Mouse (Mus musculus) intestine, embryonic 16.5 days (tissue): ENCODE measurements at regions not wholly inside any gene's neighbourhood (a gene's known extent, or its start where the extent isn't known, plus 50 kb on each side); places are given as distances from the start of the nearest gene placed in this dataset.

Experiments used
- ATAC-seq: fragments of 200-750 bp; cut with Nextera tagmentation; 2 replicates; pipeline ENCODE4 v1.8.0; 2017; ENCODE audit warnings: moderate TSS enrichment, moderate library complexity
- H3K27ac ChIP-seq: fragments of 300-500 bp; sonication (generic); 2 replicates; pipeline ENCODE4 v1.5.1; 2014; ENCODE audit warnings: mild to moderate bottlenecking, low read length
- H3K27me3 ChIP-seq: fragments of 300-500 bp; sonication (generic); replicated peaks from 2 replicates; pipeline ENCODE4 v1.6.1; 2014; ENCODE audit warnings: low read length, control low read depth, mixed read lengths; ENCODE audit not compliant: control insufficient read depth, insufficient read depth
- H3K36me3 ChIP-seq: fragments of 300-500 bp; sonication (generic); 2 replicates; pipeline ENCODE4 v1.6.1; 2014; ENCODE audit warnings: low read length, control low read depth; ENCODE audit not compliant: control insufficient read depth, insufficient read depth
- H3K4me1 ChIP-seq: fragments of 300-500 bp; sonication (generic); 2 replicates; pipeline ENCODE4 v1.6.1; 2014; ENCODE audit warnings: low read length, control low read depth, mixed read lengths; ENCODE audit not compliant: control insufficient read depth, insufficient read depth
- H3K4me2 ChIP-seq: fragments of 300-500 bp; sonication (generic); 2 replicates; pipeline ENCODE4 v1.6.1; 2014; ENCODE audit warnings: low read depth, low read length, control low read depth
- H3K4me3 ChIP-seq: fragments of 300-500 bp; sonication (generic); 2 replicates; pipeline ENCODE4 v1.5.1; 2014; ENCODE audit warnings: mild to moderate bottlenecking, low read length
- H3K9ac ChIP-seq: fragments of 300-500 bp; sonication (generic); 2 replicates; pipeline ENCODE4 v1.6.1; 2014; ENCODE audit warnings: low read depth, low read length
- H3K9me3 ChIP-seq: fragments of 300-500 bp; sonication (generic); 2 replicates; pipeline ENCODE4 v1.6.1; 2016; ENCODE audit warnings: low read length, control low read depth; ENCODE audit not compliant: control insufficient read depth
- WGBS: fragments of 180-500 bp; shearing (Covaris S2); extraction: QIAGEN DNeasy Blood & Tissue Kit; methylation state at CpG from one replicate; pipeline ENCODE4 v1.1.7; 2014; 5-methylcytosine and 5-hydroxymethylcytosine counted together

DNA sequence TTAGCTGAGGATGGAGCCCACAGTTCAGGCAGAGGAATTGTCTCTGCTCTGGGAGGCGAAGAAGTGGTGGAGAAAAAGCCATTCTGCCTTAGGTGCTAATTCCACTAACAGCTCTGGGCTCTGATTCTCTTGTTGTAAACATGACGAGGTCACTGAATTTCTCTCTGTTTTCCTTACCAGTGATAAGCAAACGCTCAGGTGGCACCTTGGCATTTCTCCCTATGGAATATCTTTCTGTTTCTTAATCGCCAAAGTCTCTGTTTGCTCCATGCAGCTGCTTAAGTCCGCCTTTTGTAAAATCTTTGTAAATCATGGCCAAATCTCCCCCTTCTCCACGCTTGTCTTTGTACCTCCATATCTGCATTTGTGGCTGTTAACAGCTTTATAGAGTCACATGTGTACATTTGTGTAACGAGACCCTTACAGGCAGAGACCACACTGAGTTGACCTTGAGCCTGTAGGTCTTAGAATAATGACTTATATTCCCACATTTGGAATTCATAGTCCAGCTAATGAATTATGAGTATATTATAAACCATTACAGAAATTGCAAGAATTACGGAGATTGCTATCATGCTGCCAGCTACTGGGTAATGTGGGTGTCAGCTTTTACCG, 225.8 kb downstream of the Usp25 start:
- ATAC-seq, result no peak
- H3K27me3 ChIP-seq, result no peaks in the 10 kb centered on the region
- 61% methylated on average over 9 of the region's 9 CpGs for WGBS
- H3K36me3 ChIP-seq, result no peaks in the 10 kb centered on the region
- no peak overlapping the region for H3K27ac ChIP-seq
- H3K9ac ChIP-seq, result no peak overlapping the region
- H3K4me3 ChIP-seq, result no peak overlapping the region
- peaks cover 3% of the 10 kb centered on the region; the same call in 1 of the 2 replicates for H3K4me1 ChIP-seq
- no peak overlapping the region for H3K4me2 ChIP-seq
- H3K9me3 ChIP-seq, result no peaks in the 10 kb centered on the region

DNA sequence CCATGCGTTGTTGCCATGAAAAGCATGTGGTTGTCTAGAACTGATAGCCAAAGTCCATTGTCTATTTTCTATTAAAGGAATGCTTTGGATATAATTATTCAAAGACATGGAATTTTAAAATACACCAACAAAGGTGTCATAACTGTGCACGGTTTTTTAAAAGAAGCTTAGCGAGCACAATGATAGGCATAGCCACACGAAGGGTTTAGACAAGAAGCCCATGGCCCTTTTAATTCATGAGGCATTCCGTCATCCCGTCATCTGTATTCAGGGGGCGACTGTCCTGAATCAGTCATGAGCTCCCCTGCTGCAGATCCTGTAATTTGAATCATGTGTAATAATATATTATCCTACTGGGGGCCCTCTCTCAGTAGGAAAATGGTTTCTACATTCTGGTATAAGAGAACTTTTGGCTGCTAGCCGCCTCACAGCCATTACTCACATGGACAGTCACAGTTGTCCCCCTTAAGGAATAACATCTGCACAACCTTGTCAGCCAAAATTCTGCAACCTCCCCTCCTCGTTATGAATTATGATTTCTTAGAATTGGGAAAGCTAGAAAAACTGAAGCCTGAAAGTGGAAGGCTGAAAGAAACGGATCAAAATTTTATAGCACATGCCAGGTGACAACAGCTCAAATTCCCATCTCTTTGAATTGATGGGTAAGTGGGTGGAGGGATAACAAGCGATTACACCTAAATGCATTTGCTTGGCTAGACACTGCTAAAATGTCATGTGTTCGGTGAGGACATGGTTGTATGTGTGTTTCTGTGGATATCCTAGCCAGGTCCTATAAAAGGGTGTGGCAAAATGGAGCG, 225.1 kb downstream of the Usp25 start:
- H3K27ac ChIP-seq, result no peak overlapping the region
- no peaks in the 10 kb centered on the region for H3K9me3 ChIP-seq
- H3K27me3 ChIP-seq, result no peaks in the 10 kb centered on the region
- no peak overlapping the region for H3K4me3 ChIP-seq
- WGBS, result 73% methylated on average over 13 of the region's 13 CpGs
- H3K4me1 ChIP-seq, result peaks cover 3% of the 10 kb centered on the region; the same call in 1 of the 2 replicates
- no peak for ATAC-seq
- H3K36me3 ChIP-seq, result no peaks in the 10 kb centered on the region
- no peak overlapping the region for H3K9ac ChIP-seq
- H3K4me2 ChIP-seq, result no peak overlapping the region

DNA sequence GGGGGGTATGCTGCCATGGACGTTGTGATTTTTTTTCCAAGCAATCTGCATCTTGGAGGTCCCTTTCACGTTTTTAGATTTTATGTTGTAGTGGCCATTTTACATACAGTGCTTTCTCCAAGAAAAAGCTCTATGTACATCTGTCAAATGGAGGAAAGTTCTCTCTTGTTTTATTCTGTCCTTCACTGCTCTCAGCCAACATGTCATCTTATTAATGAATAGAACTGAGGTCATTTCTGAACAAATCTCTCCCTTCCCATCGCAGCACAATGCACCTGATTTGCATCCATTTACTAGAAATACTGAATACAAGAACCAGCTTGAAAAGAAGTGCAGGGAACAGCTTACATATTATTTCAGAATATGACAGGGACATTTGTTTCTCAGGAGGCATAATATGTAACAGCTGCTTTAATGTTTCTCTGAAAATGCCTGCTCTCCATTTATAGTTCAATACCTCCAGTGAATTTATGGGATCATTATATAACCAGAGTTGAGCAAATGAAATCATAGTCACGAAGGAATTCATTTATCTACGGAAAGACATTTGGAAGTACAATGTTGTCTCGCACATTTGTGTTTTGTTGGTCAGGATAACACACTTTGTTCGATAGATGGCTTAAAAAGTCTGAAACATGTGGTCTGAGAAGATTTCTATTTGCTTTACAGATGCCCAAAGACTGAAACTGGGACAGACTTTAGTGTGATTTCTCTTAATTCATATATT, 224.3 kb downstream of the Usp25 start:
- ATAC-seq, result no peak
- WGBS, result 69% methylated on average over 7 of the region's 7 CpGs
- H3K27ac ChIP-seq, result no peak overlapping the region

DNA sequence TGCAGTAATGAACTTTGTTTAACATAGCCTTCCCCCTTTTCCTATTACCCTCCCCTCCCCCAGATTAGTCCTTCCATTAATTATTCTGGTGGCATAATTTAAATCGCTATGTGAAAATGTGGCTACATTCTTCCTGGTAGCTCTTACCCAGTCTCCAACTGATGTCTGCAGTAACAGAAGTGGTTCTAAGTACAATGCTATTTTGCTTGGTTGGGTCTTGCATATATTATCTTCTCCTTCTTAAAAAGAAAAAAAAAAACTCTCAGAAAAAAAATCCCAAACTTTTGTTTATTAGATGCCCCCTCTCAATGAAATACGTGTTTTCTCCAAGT, 223.7 kb downstream of the Usp25 start:
- no peak for ATAC-seq
- Histone ChIP-seq H3K4me3 (peak overlapping the region; percentile 10; the same call in 1 of the 2 replicates), H3K4me1 (peaks cover 3% of the 10 kb centered on the region; the same call in 1 of the 2 replicates), H3K4me2 (peak overlapping the region; percentile 27; the same call in 1 of the 2 replicates), H3K27ac (no peak overlapping the region), H3K9me3 (no peaks in the 10 kb centered on the region), H3K36me3 (no peaks in the 10 kb centered on the region), H3K27me3 (no peaks in the 10 kb centered on the region), H3K9ac (no peak overlapping the region)
- 75% methylated on average over 2 of the region's 2 CpGs for whole genome bisulfite sequencing

More for the DNA sequence above, 224.3 kb downstream of the Usp25 start:
- Histone ChIP-seq H3K4me3 (no peak overlapping the region), H3K9ac (no peak overlapping the region), H3K9me3 (no peaks in the 10 kb centered on the region), H3K4me1 (peaks cover 3% of the 10 kb centered on the region; the same call in 1 of the 2 replicates), H3K36me3 (no peaks in the 10 kb centered on the region), H3K27me3 (no peaks in the 10 kb centered on the region), H3K4me2 (no peak overlapping the region)

DNA sequence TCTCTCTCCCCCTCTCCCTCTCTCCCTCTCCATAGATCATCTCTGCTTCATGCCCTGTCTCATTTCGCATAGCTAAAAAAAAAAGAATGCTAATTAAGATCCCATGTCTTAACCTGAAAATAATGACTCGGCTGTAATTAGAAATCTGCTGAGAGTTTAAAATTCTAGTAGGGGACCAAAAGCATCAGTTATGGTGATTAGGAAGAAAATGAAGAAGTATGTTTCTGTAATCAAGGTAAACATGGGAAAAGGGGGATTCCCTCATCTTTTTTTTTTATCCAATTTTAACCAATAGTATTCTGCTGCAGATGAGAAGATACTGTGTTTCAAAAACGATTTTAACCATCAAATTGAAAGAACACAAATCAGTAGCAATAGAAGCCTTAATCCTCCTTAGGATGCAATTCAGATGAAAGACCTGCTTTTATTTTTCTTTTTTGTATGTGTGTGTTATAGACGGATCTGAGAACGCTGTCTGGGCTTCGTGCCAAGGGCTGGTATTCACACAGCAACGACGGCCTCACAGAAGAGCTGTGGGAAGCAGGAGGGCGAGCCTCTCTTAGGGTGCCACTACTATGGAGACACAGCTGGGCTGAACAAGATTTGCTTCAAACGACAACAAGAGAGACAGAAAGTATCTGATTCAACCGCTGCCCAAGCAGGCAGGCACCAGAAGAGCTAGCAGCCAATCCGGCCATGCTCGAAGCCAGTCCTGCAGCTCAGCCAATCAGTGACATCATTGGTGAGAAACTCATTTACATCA, 223.2 kb downstream of the Usp25 start:
- peak overlapping the region; percentile 10; the same call in 1 of the 2 replicates for H3K4me3 ChIP-seq

DNA sequence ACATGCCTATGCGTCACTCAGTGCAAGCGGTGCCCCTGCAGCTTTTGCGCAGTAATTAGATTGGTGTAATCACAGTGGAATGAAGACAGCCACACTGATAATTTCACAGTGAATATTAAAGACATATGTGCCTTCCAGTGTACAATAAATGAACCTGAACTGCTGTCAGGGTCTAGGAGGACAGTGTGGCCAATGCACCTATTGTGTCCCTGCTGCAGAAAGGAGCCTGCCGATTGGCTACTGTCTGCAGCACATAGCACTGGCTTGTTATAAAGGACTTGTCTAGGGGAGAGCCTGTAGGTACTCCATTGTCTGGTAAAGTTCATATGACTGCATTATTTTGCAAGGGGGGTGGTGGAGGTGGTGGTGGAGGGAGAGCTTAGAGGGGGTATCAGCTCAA, 222.5 kb downstream of the Usp25 start:
- 89% methylated on average over 4 of the region's 4 CpGs for WGBS
- no peaks in the 10 kb centered on the region for H3K27me3 ChIP-seq
- H3K36me3 ChIP-seq, result no peaks in the 10 kb centered on the region
- peaks cover 3% of the 10 kb centered on the region; the same call in 1 of the 2 replicates for H3K4me1 ChIP-seq
- H3K9me3 ChIP-seq, result no peaks in the 10 kb centered on the region
- no peak overlapping the region for H3K9ac ChIP-seq
- H3K4me3 ChIP-seq, result no peak overlapping the region
- H3K27ac ChIP-seq, result no peak overlapping the region
- no peak overlapping the region for H3K4me2 ChIP-seq
- no peak for ATAC-seq

More for the DNA sequence above, 223.2 kb downstream of the Usp25 start:
- H3K27me3 ChIP-seq, result no peaks in the 10 kb centered on the region
- no peaks in the 10 kb centered on the region for H3K36me3 ChIP-seq
- no peaks in the 10 kb centered on the region for H3K9me3 ChIP-seq
- H3K4me1 ChIP-seq, result peaks cover 3% of the 10 kb centered on the region; the same call in 1 of the 2 replicates
- H3K9ac ChIP-seq, result no peak overlapping the region
- peak; percentile 28; the same call in 1 of the 2 replicates for ATAC-seq
- peak overlapping the region; percentile 27 for H3K4me2 ChIP-seq
- WGBS, result 39% methylated on average over 13 of the region's 13 CpGs
- no peak overlapping the region for H3K27ac ChIP-seq

DNA sequence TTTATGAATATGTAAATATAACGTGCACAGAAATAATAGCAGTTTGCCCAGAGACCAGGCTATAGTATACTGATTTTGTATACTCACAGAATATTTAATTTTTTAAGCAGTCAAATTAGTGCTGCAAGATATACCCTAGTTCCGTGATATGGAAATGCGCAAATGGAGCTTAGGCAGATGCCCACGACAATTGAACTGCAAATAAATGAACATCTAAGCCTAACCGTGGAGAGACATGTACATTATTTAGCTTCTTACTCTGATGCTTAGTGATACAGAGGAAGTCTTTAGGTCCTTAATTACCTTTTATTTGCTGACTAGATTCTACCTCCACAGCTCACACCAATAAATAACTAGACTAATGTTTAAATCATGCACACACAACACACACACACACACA, 221.9 kb downstream of the Usp25 start:
- Histone ChIP-seq H3K36me3 (no peaks in the 10 kb centered on the region), H3K9me3 (no peaks in the 10 kb centered on the region), H3K27me3 (no peaks in the 10 kb centered on the region), H3K9ac (no peak overlapping the region), H3K27ac (no peak overlapping the region), H3K4me1 (peaks cover 3% of the 10 kb centered on the region; the same call in 1 of the 2 replicates), H3K4me2 (no peak overlapping the region), H3K4me3 (no peak overlapping the region)
- ATAC-seq, result no peak
- WGBS, result 76% methylated on average over 5 of the region's 5 CpGs
